Mouse (Mus musculus) neutrophil, adult 65 days (primary cell): ENCODE data around the gene Igf2bp1. TPM values are rescaled to one million over a fixed set of nuclear protein-coding genes. Genes with fewer than 3 reads are reported as not detected.

Experiments
- total RNA-seq: library from RNA; stranded (reverse); gene quantifications from 2 replicates; pipeline ENCODE4 v1.2.4, GENCODE M21; 2023

Igf2bp1 gene
- total RNA-seq = not detected in 2 replicates

DNA sequence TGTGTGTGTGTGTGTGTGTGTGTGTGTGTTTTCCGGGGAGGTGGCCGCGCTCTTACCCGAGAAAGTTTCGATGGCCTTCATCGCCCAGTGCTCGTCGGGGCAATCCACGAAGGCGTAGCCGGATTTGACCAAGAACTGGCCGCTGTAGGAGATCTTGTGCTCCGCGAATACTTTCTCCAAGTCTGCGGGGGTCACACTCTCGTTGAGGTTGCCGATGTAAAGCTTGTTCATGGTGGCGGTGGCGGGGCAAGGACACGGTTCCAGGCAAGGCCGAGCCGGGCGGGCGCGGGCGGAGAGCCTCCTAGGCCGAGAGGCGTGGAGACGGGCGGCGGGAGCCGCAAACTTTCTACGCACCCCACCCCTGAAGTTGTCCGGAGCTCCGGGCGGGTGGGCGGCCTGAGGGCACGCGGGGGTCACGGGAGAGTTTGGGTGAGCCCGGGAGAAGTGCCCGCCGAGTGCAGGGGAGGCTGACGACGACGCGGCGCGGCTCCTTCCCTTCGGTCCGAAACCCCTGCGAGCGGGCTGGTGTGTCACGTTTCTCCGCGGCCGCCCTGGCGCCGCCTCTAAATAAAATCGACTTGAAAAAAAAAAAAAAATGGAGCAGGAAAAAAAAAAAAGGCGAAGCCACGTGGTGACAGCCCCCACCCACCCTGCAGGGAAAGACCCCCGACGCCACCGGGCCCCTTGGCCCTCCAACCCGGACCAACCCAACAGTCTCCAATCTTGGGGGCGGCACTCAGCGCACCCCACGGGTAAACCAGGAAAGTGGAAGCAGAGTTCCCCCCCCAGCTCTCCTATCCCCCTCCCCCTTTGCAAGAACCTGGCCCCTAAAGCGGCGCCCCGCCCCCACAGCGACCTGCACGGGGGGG lies at the start of gene Igf2bp1:
Gene Igf2bp1 (minus strand): TSS at position 538 of the 869 bp plus-strand sequence.

DNA sequence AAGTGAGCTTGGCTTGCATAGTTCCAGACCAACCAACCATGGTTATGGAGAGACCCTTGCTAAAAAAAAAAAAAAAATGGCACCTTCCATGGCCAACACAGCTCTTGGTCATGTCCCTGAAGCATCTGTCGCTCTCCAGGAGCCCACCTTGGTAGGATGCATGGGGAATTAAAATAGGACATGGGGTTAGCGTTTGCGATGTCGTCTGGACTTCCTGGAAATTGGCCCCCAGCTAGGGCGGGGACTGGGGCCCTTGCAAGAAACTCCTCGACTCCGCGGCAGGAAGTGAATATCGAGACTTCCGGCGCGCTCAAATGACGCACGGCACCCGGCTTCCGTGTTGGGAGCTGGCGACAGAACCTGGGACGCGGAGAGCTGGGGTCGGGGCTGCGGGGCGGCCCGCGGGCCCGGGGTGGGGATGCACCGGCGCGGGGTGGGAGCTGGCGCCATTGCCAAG lies 28.9 kb upstream of the Igf2bp1 start, which contains the start of gene Snf8:
Gene Snf8 (plus strand): TSS at position 290 of the 457 bp plus-strand sequence.

DNA sequence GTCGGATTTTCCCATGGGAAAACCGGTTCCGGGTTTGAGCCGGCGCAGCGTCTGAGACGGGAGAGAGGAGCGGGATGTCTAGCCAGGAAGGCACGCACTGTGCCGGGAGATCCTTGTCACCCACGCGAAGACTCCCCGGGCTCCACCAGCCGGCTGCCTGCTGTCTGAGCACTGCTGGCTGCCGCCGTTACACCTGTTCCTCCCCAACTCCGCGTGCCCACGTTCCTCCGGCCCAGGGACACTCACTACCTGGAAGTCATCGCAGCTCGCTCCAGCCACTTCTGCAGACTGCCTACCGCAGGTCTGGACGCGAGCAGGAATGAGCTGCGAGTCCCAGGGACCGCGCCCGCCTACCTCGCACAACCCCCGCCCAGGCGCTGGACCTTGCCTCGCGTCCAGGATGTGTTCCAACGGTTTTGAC lies 91.2 kb downstream of the Igf2bp1 start, which contains the start of gene B4galnt2:
Gene B4galnt2 (minus strand): TSS at position 321 of the 421 bp plus-strand sequence.

Other genes with a start within 250 kb of the Igf2bp1 start
- gene Phospho1, start 181.4 kb downstream of the Igf2bp1 start, total RNA-seq = 200 and 210 TPM in 2 replicates
- 16.3 and 25.1 TPM in 2 replicates for gene Gngt2, start 168.7 kb downstream of the Igf2bp1 start, total RNA-seq
- 6.3 and 12.1 TPM in 2 replicates for gene Abi3, start 163.5 kb downstream of the Igf2bp1 start, total RNA-seq
- gene B4galnt2, start 91.0 kb downstream of the Igf2bp1 start, total RNA-seq = not detected in 2 replicates
- not detected in 2 replicates for gene Gip, start 18.6 kb upstream of the Igf2bp1 start, total RNA-seq
- 60.6 and 64.6 TPM in 2 replicates for gene Snf8, start 28.9 kb upstream of the Igf2bp1 start, total RNA-seq
- 33.2 and 47.0 TPM in 2 replicates for gene Ube2z, start 59.4 kb upstream of the Igf2bp1 start, total RNA-seq
- gene Atp5g1, start 69.7 kb upstream of the Igf2bp1 start, total RNA-seq = 55.7 and 68.4 TPM in 2 replicates
- gene Calcoco2, start 106.0 kb upstream of the Igf2bp1 start, total RNA-seq = not detected in 2 replicates
- gene Ttll6, start 127.8 kb upstream of the Igf2bp1 start, total RNA-seq = not detected in 2 replicates
- not detected in 2 replicates for gene Hoxb13, start 188.4 kb upstream of the Igf2bp1 start, total RNA-seq